Mouse (Mus musculus) ES-Bruce4 (cell line): ENCODE data around the gene Lrig1. TPM values are rescaled to one million over a fixed set of nuclear protein-coding genes. Genes with fewer than 3 reads are reported as not detected.

Experiments
- H3K27ac ChIP-seq: 2 replicates; pipeline ENCODE4 v1.5.1; 2012; ENCODE audit warnings: low read length, inconsistent platforms; ENCODE audit not compliant: insufficient read depth
- H3K27me3 ChIP-seq: 2 replicates; pipeline ENCODE4 v1.6.1; 2012; ENCODE audit warnings: mild to moderate bottlenecking, low read length, inconsistent platforms; ENCODE audit not compliant: control insufficient read depth, poor library complexity, insufficient read depth, severe bottlenecking
- H3K36me3 ChIP-seq: 2 replicates; pipeline ENCODE4 v1.6.1; 2012; ENCODE audit warnings: inconsistent platforms, mild to moderate bottlenecking, low read length, moderate library complexity; ENCODE audit not compliant: control insufficient read depth, poor library complexity, insufficient read depth, severe bottlenecking
- H3K4me1 ChIP-seq: one replicate; pipeline ENCODE4 v1.8.1; 2011; ENCODE audit warnings: low read length; ENCODE audit not compliant: control insufficient read depth, insufficient read depth
- H3K4me3 ChIP-seq: 2 replicates; pipeline ENCODE4 v1.5.1; 2011; ENCODE audit warnings: low read depth, mild to moderate bottlenecking, low read length
- H3K9ac ChIP-seq: 2 replicates; pipeline ENCODE4 v1.6.1; 2012; ENCODE audit warnings: low read depth, mild to moderate bottlenecking, inconsistent platforms; ENCODE audit not compliant: poor library complexity, severe bottlenecking
- H3K9me3 ChIP-seq: replicated peaks from 2 replicates; pipeline ENCODE4 v1.6.1; 2012; ENCODE audit warnings: mild to moderate bottlenecking, low read length, inconsistent platforms; ENCODE audit not compliant: control insufficient read depth, poor library complexity, insufficient read depth, severe bottlenecking
- CTCF ChIP-seq: IDR thresholded peaks from one replicate; pipeline ENCODE4 v1.8.1; 2011; ENCODE audit warnings: low read depth, low read length
- EP300 ChIP-seq: IDR thresholded peaks from 2 replicates; pipeline ENCODE4 v1.6.1; 2011; ENCODE audit warnings: low read depth, low read length; ENCODE audit not compliant: insufficient read depth
- POLR2A ChIP-seq: IDR thresholded peaks from one replicate; pipeline ENCODE4 v1.8.1; 2011; ENCODE audit warnings: low read length; ENCODE audit not compliant: insufficient read depth
- polyA plus RNA-seq: library from polyadenylated mRNA; stranded (reverse); fragments of >200 nt; gene quantifications from 2 replicates; pipeline ENCODE4 v1.2.4, GENCODE M21; 2011; ENCODE audit warnings: low read depth; ENCODE audit not compliant: missing spikeins, insufficient read depth, insufficient read length

Gene Lrig1
- polyA plus RNA-seq, 1 experiment = 7.3 TPM

GRCm38 (mm10) chr6:94676300-94676699, 23.7 kb downstream of the Lrig1 start:
- Histone ChIP-seq H3K9me3 (no peaks in the 10 kb centered on the region), H3K4me3 (no peak overlapping the region), H3K27ac (no peak overlapping the region)

GRCm38 (mm10) chr6:94672426-94672825, 27.5 kb downstream of the Lrig1 start:
- Histone ChIP-seq H3K27me3 (no peaks in the 10 kb centered on the region), H3K27ac (no peak overlapping the region), H3K9ac (no peak overlapping the region), H3K4me3 (no peak overlapping the region), H3K4me1 (no peaks in the 10 kb centered on the region), H3K36me3 (no peaks in the 10 kb centered on the region), H3K9me3 (no peaks in the 10 kb centered on the region)
- TF ChIP-seq POLR2A = no peak
- TF ChIP-seq EP300 = no peak
- no peak for TF ChIP-seq CTCF

More at GRCm38 (mm10) chr6:94676300-94676699, 23.7 kb downstream of the Lrig1 start:
- TF ChIP-seq EP300 = no peak
- Histone ChIP-seq H3K4me1 (peaks cover 3% of the 10 kb centered on the region), H3K27me3 (no peaks in the 10 kb centered on the region), H3K36me3 (no peaks in the 10 kb centered on the region), H3K9ac (no peak overlapping the region)

GRCm38 (mm10) chr6:94669370-94669769, 30.6 kb downstream of the Lrig1 start:
- Histone ChIP-seq H3K9ac (no peak overlapping the region), H3K4me1 (no peaks in the 10 kb centered on the region), H3K27ac (no peak overlapping the region), H3K36me3 (no peaks in the 10 kb centered on the region), H3K9me3 (no peaks in the 10 kb centered on the region), H3K27me3 (no peaks in the 10 kb centered on the region), H3K4me3 (no peak overlapping the region)
- TF ChIP-seq EP300 (no peak), CTCF (no peak), POLR2A (no peak)

- no peaks in the 10 kb centered on the region for H3K9me3 ChIP-seq
- H3K9ac ChIP-seq = no peak overlapping the region
- H3K36me3 ChIP-seq = no peaks in the 10 kb centered on the region
- no peak overlapping the region for H3K4me3 ChIP-seq
- no peak for TF ChIP-seq POLR2A
- no peak for TF ChIP-seq EP300
- TF ChIP-seq CTCF = no peak
- no peaks in the 10 kb centered on the region for H3K4me1 ChIP-seq
- H3K27me3 ChIP-seq = no peaks in the 10 kb centered on the region
- no peak overlapping the region for H3K27ac ChIP-seq
Measured at GRCm38 (mm10) chr6:94668204-94668863, 31.6 kb downstream of the Lrig1 start.

GRCm38 (mm10) chr6:94667131-94667530, 32.8 kb downstream of the Lrig1 start:
- Histone ChIP-seq H3K9ac (no peak overlapping the region), H3K4me3 (no peak overlapping the region), H3K27ac (no peak overlapping the region), H3K36me3 (no peaks in the 10 kb centered on the region), H3K4me1 (no peaks in the 10 kb centered on the region), H3K27me3 (no peaks in the 10 kb centered on the region), H3K9me3 (no peaks in the 10 kb centered on the region)
- TF ChIP-seq CTCF (no peak), EP300 (no peak), POLR2A (no peak)

- H3K4me1 ChIP-seq = no peaks in the 10 kb centered on the region
- H3K9ac ChIP-seq = no peak overlapping the region
- no peak overlapping the region for H3K27ac ChIP-seq
- H3K9me3 ChIP-seq = no peaks in the 10 kb centered on the region
- no peak for TF ChIP-seq EP300
- no peak overlapping the region for H3K4me3 ChIP-seq
- no peaks in the 10 kb centered on the region for H3K27me3 ChIP-seq
- no peaks in the 10 kb centered on the region for H3K36me3 ChIP-seq
Measured at GRCm38 (mm10) chr6:94666432-94667119, 33.4 kb downstream of the Lrig1 start.
